Mouse (Mus musculus): Measurements from ENCODE around the gene Rbm24.

Rbm24 gene

DNA sequence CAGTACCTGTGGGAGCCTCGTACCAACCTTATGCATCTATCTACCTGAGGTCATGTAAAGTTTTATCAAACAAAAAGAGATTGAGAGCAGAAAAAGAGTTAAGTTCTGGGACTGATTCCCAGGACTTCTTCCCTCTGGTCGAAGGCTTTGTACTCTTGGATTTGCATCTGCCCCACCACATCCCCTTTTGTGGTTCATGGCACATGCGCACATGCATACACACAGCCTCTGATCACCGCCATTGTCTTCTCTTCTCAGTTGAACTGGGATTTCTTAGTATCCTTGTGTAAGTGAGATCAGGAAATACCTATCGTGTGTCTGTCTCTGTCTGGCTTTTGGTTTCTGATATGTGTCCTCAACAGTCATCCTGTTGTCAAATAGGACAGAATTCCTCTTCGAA, 20.7 kb downstream of the Rbm24 start:
- DNase-seq (ENCODE audit: low read depth, low spot score) = no peak

DNA sequence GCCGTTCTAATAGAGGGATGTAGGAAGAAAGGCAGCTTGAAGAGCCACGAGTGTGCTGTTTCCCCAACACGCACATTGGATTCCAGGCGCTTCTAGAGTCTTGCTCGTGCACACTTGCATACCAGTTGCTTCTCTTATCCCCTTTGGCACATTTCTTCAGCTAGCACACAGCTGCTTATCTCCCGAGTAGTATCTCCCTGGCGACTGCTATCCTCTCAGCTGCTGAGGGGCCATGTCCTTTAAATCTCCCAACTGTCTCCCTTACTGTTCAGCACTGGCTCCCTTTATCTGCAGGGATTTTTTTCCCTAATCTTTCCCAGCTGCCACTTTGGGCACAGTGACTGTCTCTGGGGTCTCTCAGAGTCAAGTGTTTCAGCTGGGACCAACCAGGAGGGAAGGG, 25.8 kb downstream of the Rbm24 start:
- no peak for DNase-seq (ENCODE audit: low read depth, low spot score)

DNA sequence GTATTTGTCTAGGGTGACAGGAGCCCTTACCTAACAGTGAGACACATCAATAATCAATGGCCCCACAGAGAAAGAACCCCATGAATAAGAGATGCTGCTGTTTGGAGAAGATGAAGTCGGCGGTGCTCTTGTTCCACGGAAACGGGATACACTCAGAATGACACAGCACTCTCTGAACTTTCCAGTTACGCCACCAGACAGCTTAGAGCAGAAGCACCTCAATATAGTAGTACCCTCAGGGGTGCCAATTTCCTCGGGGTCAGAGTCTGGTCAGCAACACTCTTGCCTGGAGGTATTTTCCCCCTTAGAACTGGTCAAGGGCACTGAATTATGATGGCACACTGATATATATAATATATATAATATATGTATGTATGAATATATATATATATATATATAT, 27.8 kb downstream of the Rbm24 start:
- no peak for DNase-seq (ENCODE audit: low read depth, low spot score)

DNA sequence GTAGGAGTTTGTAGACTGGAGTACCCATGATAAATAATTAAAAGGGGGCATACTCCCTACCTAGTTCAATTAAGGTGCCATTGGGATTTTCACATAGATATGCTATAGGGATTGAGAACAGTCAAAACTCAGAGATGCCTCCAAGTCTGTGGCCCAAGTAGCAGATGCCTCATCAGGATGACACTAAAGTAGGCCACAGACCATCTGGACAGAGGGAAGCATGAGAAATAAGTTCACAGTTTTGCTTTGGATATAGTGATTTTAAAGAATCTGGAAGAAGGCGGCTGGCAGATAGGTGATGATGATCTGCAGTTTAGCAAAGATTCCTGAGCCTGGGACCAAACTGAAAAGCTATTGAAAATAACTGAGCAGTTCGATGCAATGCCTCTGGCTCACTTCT, 30.0 kb downstream of the Rbm24 start:
- DNase-seq (ENCODE audit: low read depth, low spot score) = no peak

DNA sequence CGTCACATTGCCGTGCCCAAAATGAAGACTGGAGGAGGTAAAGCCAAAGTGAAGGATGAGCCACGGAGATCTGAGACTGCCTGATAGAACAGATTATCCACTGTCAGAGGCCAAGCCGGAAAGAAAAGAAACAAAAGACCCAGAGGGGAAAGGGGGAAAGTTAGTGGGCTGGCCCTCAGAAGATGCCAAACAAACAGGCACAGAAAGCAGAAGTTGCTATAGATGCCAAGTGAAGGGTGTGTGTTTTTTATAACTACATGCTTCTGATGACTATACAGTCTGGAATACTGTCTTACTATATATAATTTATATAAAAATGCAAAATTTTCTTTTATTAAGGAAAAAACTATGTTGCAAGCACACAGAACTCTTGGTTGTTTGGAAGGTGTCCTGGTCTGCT, 31.7 kb downstream of the Rbm24 start:
- no peak for DNase-seq (ENCODE audit: low read depth, low spot score)

DNA sequence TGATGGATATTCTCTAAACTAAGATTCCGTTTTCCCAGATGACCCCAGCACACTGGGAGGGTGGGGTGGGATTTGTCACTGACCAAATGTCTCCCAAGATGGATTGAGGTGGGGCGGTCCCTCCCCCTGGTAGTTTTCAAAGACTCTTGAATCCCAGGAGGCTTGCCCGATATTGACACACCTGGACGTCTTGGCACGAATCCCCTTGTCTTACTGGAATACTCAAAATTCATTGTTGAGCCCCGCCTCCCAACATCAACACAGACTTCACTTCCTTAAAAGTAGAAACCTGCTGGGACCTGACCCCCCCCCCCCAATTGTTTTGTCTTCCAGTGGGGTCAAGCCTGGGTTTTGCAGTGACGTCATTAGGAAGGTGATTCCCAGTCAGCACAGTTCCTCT, 32.4 kb downstream of the Rbm24 start:
- no peak for DNase-seq (ENCODE audit: low read depth, low spot score)

DNA sequence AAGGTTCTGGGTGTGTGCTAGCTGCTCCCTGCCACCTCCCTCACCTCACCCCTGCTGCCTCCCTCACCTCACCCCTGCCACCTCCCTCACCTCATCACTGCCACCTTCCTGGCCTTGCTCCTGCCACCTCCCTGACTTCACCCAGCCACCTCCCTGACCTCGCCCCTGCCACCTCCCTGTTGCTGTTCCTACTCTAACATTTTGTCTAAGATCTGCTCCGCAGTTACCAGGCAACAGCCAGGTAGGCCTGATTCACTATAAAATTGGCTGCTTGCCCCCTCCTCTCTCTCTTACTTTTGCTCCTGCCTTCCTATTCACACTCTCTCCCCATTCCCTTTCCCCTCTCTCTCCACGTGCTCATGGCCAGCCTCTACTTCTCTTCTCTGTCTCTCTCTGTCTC, 33.3 kb downstream of the Rbm24 start:
- DNase-seq (ENCODE audit: low read depth, low spot score) = no peak

DNA sequence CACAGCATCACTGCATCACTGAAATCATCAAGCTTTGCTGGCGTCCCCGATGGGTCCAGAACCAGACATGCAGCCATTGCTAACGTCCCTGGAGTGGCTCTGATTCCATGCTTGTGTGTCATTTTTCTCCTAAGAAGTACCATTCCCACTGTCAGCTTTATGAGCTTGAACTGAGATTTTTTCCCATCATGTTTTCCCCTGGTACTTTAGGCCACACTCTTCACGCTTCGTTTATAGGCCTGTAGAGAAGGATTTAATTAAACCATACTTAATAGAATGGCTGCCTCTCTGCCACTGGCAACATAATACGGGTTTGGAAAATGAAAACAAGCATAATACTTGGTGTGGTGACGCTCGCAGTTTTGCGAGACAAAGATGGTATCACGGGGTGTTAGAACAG, 41.3 kb downstream of the Rbm24 start:
- DNase-seq (ENCODE audit: low read depth, low spot score) = no peak

DNA sequence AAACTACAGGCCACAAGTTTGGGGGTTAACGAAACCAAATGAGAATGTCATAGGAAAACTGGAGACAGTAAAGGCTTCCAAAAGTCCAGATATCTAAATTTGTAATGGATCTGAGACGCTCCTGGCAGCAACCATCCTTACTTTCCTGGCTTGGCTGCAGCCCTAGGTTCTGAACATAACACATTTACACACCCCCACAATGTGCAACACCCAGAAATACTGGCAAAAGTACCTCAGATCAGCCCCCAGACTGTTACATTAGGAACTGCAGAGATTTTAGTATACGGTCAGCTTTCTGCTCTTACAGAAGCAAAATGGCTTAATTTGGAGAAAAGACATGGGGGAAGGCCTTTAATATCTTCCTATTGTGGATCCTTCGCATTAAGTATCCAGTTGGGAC, 44.0 kb downstream of the Rbm24 start:
- no peak for DNase-seq (ENCODE audit: low read depth, low spot score)

DNA sequence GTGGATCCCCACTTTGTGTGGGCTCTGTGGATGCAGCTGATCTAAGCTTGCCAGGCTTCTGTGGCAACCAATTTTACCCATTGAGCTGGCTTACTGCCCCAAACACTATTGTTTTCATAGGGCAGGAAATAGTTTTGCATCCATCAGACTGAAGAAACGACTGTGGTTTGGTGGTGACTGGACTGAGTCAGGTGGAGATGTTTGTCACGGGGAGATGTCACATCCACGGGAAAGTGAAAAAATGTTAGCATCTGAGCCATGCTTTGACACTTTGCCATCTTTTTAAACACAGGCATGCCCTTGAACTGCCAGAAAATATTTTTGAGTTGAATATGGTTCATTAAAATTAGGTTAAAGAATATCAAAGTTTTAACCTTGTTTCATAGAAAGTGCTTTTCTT, 45.5 kb downstream of the Rbm24 start:
- peak; percentile 1 for DNase-seq (ENCODE audit: low read depth, low spot score)

DNA sequence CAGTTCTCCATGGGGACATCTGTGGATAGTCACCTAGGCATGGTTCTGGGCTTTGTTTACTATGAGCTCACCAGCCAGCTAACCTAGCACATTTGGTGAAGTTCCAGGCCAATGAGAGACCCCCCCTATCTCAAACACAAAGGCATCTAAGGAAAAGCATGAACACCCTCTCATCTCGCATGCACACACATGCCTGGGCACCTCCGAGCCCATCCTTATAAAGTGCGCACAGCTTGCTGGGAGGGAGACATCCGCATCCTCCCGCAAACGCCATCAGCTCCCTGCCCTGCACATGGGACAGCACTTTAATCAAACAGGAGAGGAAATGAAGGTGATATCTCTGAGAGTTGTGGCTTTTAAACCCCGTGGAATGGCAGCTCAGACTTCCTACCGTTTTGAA, 50.0 kb downstream of the Rbm24 start:
- DNase-seq (ENCODE audit: low read depth, low spot score) = no peak

DNA sequence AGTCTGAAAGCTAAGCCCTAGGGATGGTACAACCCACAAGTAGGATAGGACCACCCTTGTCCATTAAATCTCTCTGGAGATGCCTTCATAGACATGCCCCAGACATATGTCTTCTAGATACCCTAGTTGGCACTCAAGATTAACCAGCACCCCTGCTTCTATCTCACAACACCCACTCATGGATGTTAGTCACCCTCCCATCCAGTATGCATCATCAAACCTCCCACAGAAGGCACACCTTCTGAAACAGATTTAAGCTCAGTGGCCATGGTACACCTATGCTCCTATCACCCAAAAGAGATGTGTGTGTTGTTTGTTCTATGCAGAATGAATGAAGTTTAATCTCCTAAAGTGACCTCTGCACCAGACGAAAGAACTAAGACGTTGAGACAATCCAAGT, 51.3 kb downstream of the Rbm24 start:
- DNase-seq (ENCODE audit: low read depth, low spot score) = no peak
